ENCODE assay signal across 23 mouse cellular contexts in genomic region chr9:46905081-46905480, GRCm38 (mm10).
DNase-seq lines count a peak whose midpoint lies in the region; ATAC-seq and TF ChIP-seq lines count a peak whose summit lies in the region.
"Had no signal": no experiment of that assay in that cellular context is flagged by ENCODE, and none has a peak within 500 bp of the region (broad histone marks: within the 10 kb centered on the region; RNA-seq: fewer than 3 reads in every experiment).

No protein-coding gene starts in this region.

- no peak overlapping the region for H3K4me3 ChIP-seq in heart, embryonic 10.5 days
- H3K4me3 ChIP-seq in midbrain, postnatal 0 days (ENCODE audit: low read depth, low read length) = no peak overlapping the region
- H3K4me3 ChIP-seq in midbrain, embryonic 14.5 days (replicated peaks; ENCODE audit: low read depth, low read length) = no peak overlapping the region
- H3K4me3 ChIP-seq in limb, embryonic 10.5 days = no peak overlapping the region
- H3K4me3 ChIP-seq: forebrain, embryonic 10.5 days; forebrain, embryonic 13.5 days; heart, embryonic 13.5 days; hindbrain, embryonic 12.5 days; hindbrain, embryonic 15.5 days had no signal

- no peaks in the 10 kb centered on the region for H3K36me3 ChIP-seq in heart, embryonic 10.5 days
- H3K36me3 ChIP-seq in midbrain, postnatal 0 days (ENCODE audit: insufficient read depth, low read length) = no peaks in the 10 kb centered on the region
- H3K36me3 ChIP-seq in midbrain, embryonic 14.5 days (ENCODE audit: control insufficient read depth, insufficient read depth, low read length) = no peaks in the 10 kb centered on the region
- no peaks in the 10 kb centered on the region for H3K36me3 ChIP-seq in limb, embryonic 10.5 days
- H3K36me3 ChIP-seq: forebrain, embryonic 10.5 days; heart, embryonic 13.5 days; hindbrain, embryonic 12.5 days; hindbrain, embryonic 15.5 days had no signal

- 0 out of 2 replicates have a peak, but pooled peaks have one; percentile 8 for TF ChIP-seq CTCF in midbrain, postnatal 0 days (IDR thresholded peaks at IDR 0.05)

- no peak overlapping the region for H3K4me2 ChIP-seq in midbrain, postnatal 0 days (ENCODE audit: low read depth, low read length, poor library complexity, severe bottlenecking)
- no peak overlapping the region for H3K4me2 ChIP-seq in midbrain, embryonic 14.5 days (ENCODE audit: low read length)
- H3K4me2 ChIP-seq: forebrain, embryonic 13.5 days; heart, embryonic 13.5 days; hindbrain, embryonic 12.5 days; hindbrain, embryonic 15.5 days had no signal

- ATAC-seq in midbrain, postnatal 0 days (ENCODE audit: low FRiP score) = no peak
- no peak for ATAC-seq in midbrain, embryonic 14.5 days (ENCODE audit: low FRiP score, low TSS enrichment)
- ATAC-seq: activated CD4-positive, CD25-positive, alpha-beta regulatory T cell, adult 4 months; forebrain, embryonic 13.5 days; forebrain, embryonic 16.5 days had no signal

- H3K27me3 ChIP-seq in heart, embryonic 10.5 days (ENCODE audit: insufficient read depth, poor library complexity, severe bottlenecking) = peaks cover 7% of the 10 kb centered on the region
- H3K27me3 ChIP-seq in midbrain, postnatal 0 days (ENCODE audit: insufficient read depth, low read length) = no peaks in the 10 kb centered on the region
- H3K27me3 ChIP-seq in midbrain, embryonic 14.5 days (ENCODE audit: control insufficient read depth, insufficient read depth, low read length) = no peaks in the 10 kb centered on the region
- 0 out of 2 replicates have a peak, but pooled peaks cover 6% of the 10 kb centered on the region for H3K27me3 ChIP-seq in limb, embryonic 10.5 days (ENCODE audit: low read depth, poor library complexity, severe bottlenecking)
- H3K27me3 ChIP-seq: CH12.LX; forebrain, embryonic 13.5 days; hindbrain, embryonic 12.5 days; hindbrain, embryonic 15.5 days had no signal

- WGBS in heart, embryonic 10.5 days = 90% methylated on average over 3 of the region's 3 CpGs
- WGBS in midbrain, postnatal 0 days = 84% methylated on average over 3 of the region's 3 CpGs
- 91% methylated on average over 3 of the region's 3 CpGs for WGBS in midbrain, embryonic 14.5 days
- WGBS in limb, embryonic 10.5 days = 88% methylated on average over 3 of the region's 3 CpGs

- no peaks in the 10 kb centered on the region for H3K9me3 ChIP-seq in heart, embryonic 10.5 days
- H3K9me3 ChIP-seq in midbrain, postnatal 0 days (ENCODE audit: low read length) = no peaks in the 10 kb centered on the region
- H3K9me3 ChIP-seq in midbrain, embryonic 14.5 days (ENCODE audit: control insufficient read depth, low read length) = no peaks in the 10 kb centered on the region
- H3K9me3 ChIP-seq in limb, embryonic 10.5 days (replicated peaks) = no peaks in the 10 kb centered on the region
- H3K9me3 ChIP-seq: forebrain, embryonic 10.5 days; forebrain, embryonic 13.5 days; heart, embryonic 13.5 days; hindbrain, embryonic 12.5 days; hindbrain, embryonic 15.5 days had no signal

- H3K27ac ChIP-seq in heart, embryonic 10.5 days = no peak overlapping the region
- no peak overlapping the region for H3K27ac ChIP-seq in midbrain, postnatal 0 days (ENCODE audit: low read depth, low read length)
- no peak overlapping the region for H3K27ac ChIP-seq in midbrain, embryonic 14.5 days (replicated peaks; ENCODE audit: low read depth, low read length)
- H3K27ac ChIP-seq in limb, embryonic 10.5 days = no peak overlapping the region
- H3K27ac ChIP-seq: forebrain, embryonic 10.5 days; forebrain, embryonic 13.5 days; heart, embryonic 13.5 days; hindbrain, embryonic 12.5 days; hindbrain, embryonic 15.5 days had no signal

- peaks cover 14% of the 10 kb centered on the region; the same call in 1 of the 2 replicates for H3K4me1 ChIP-seq in heart, embryonic 10.5 days
- H3K4me1 ChIP-seq in midbrain, postnatal 0 days (ENCODE audit: insufficient read depth, low read length) = no peaks in the 10 kb centered on the region
- no peaks in the 10 kb centered on the region for H3K4me1 ChIP-seq in midbrain, embryonic 14.5 days (ENCODE audit: control insufficient read depth, insufficient read depth, low read length)
- H3K4me1 ChIP-seq in limb, embryonic 10.5 days = peaks cover 14% of the 10 kb centered on the region
- H3K4me1 ChIP-seq: hindbrain, embryonic 12.5 days had no signal

- peak; percentile 65 for DNase-seq in heart, embryonic 10.5 days (ENCODE audit: low spot score)
- DNase-seq in heart, adult 8-10 months (ENCODE audit: low spot score) = no peak
- no peak for DNase-seq in midbrain, postnatal 0 days (ENCODE audit: low spot score)
- DNase-seq in midbrain, embryonic 14.5 days = no peak
- DNase-seq in limb, embryonic 10.5 days (ENCODE audit: low spot score) = peak; percentile 24
- no peak for DNase-seq in thymus, postnatal 10 days (ENCODE audit: low spot score in 2 of 2)
- DNase-seq: adrenal gland, adult 8-10 months; adrenal gland, postnatal 25 days; B cell, adult 2 months; cerebellum, adult 11-12 months; cerebellum, adult 8-10 months; cerebellum, postnatal 10 days; cerebellum, postnatal 36 days; gastrocnemius, postnatal 10 days; gastrocnemius, postnatal 36 days had no signal

- H3K9ac ChIP-seq in midbrain, postnatal 0 days (replicated peaks; ENCODE audit: low read length, poor library complexity, severe bottlenecking) = no peak overlapping the region
- no peak overlapping the region for H3K9ac ChIP-seq in midbrain, embryonic 14.5 days (replicated peaks; ENCODE audit: low read length)
- H3K9ac ChIP-seq: forebrain, embryonic 13.5 days; heart, embryonic 13.5 days; hindbrain, embryonic 12.5 days; hindbrain, embryonic 15.5 days had no signal

Comparison
In these comparisons a context has a peak if more than half of its experiments do, and no peak if none do; other contexts are left out.
1. DNase-seq: peak in heart, embryonic 10.5 days (single experiment) and limb, embryonic 10.5 days (single experiment); none in heart, adult 8-10 months (single experiment), midbrain, postnatal 0 days (single experiment), midbrain, embryonic 14.5 days (single experiment) and thymus, postnatal 10 days (0 of 2).